Mouse (Mus musculus): ENCODE measurements at regions not wholly inside any gene's neighbourhood (a gene's known extent, or its start where the extent isn't known, plus 50 kb on each side); places are given as distances from the start of the nearest gene placed in this dataset.
A peak's percentile ranks its signal among the peaks of the same experiment; 100 is the strongest.

- Histone ChIP-seq H3K9ac (ENCODE audit: low read length) (no peak overlapping the region), H3K4me2 (ENCODE audit: low read length) (no peak overlapping the region), H3K27me3 (replicated peaks; ENCODE audit: control insufficient read depth, insufficient read depth, low read length) (no peaks in the 10 kb centered on the region), H3K36me3 (ENCODE audit: control insufficient read depth, insufficient read depth, low read length) (no peaks in the 10 kb centered on the region), H3K4me3 (ENCODE audit: low read depth, low read length) (no peak overlapping the region), H3K9me3 (ENCODE audit: control insufficient read depth, low read length) (no peaks in the 10 kb centered on the region), H3K4me1 (replicated peaks; ENCODE audit: control insufficient read depth, insufficient read depth, low read length) (no peaks in the 10 kb centered on the region), H3K27ac (ENCODE audit: low read depth) (no peak overlapping the region)
- no peak for ATAC-seq (replicated peaks; ENCODE audit: low FRiP score, low TSS enrichment, low read depth)
- DNase-seq (ENCODE audit: low spot score), result no peak
- WGBS, result 41% methylated on average over 2 of the region's 2 CpGs
These were observed 184.8 kb upstream of the Srrm4 start for GRCm38 (mm10) chr5:116776450-116776849.

- no peak overlapping the region for H3K27ac ChIP-seq (ENCODE audit: low read depth)
- peaks cover 4% of the 10 kb centered on the region; the same call in 1 of the 2 replicates for H3K9me3 ChIP-seq (ENCODE audit: control insufficient read depth, low read length)
- WGBS, result 69% methylated on average over 2 of the region's 2 CpGs
- DNase-seq (ENCODE audit: low spot score) (no peak), ATAC-seq (replicated peaks; ENCODE audit: low FRiP score, low TSS enrichment, low read depth) (no peak)
- H3K27me3 ChIP-seq (replicated peaks; ENCODE audit: control insufficient read depth, insufficient read depth, low read length), result no peaks in the 10 kb centered on the region
- H3K36me3 ChIP-seq (ENCODE audit: control insufficient read depth, insufficient read depth, low read length), result no peaks in the 10 kb centered on the region
- no peak overlapping the region for H3K4me3 ChIP-seq (ENCODE audit: low read depth, low read length)
- H3K4me2 ChIP-seq (ENCODE audit: low read length), result no peak overlapping the region
- H3K4me1 ChIP-seq (replicated peaks; ENCODE audit: control insufficient read depth, insufficient read depth, low read length), result no peaks in the 10 kb centered on the region
- H3K9ac ChIP-seq (ENCODE audit: low read length), result no peak overlapping the region
These were observed 174.6 kb upstream of the Srrm4 start for GRCm38 (mm10) chr5:116766261-116766660.

GRCm38 (mm10) chr5:116761323-116761722, 169.7 kb upstream of the Srrm4 start:
- Histone ChIP-seq H3K4me1 (replicated peaks; ENCODE audit: control insufficient read depth, insufficient read depth, low read length) (no peaks in the 10 kb centered on the region), H3K36me3 (ENCODE audit: control insufficient read depth, insufficient read depth, low read length) (no peaks in the 10 kb centered on the region), H3K4me2 (ENCODE audit: low read length) (no peak overlapping the region), H3K27me3 (replicated peaks; ENCODE audit: control insufficient read depth, insufficient read depth, low read length) (no peaks in the 10 kb centered on the region), H3K9me3 (ENCODE audit: control insufficient read depth, low read length) (peaks cover 4% of the 10 kb centered on the region; the same call in 1 of the 2 replicates), H3K4me3 (ENCODE audit: low read depth, low read length) (no peak overlapping the region), H3K9ac (ENCODE audit: low read length) (no peak overlapping the region), H3K27ac (ENCODE audit: low read depth) (no peak overlapping the region)
- 93% methylated on average over 6 of the region's 6 CpGs for WGBS
- ATAC-seq (replicated peaks; ENCODE audit: low FRiP score, low TSS enrichment, low read depth) (no peak), DNase-seq (ENCODE audit: low spot score) (no peak)

GRCm38 (mm10) chr5:116758687-116759086, 167.1 kb upstream of the Srrm4 start:
- no peak overlapping the region for H3K9ac ChIP-seq (ENCODE audit: low read length)
- no peak overlapping the region for H3K4me2 ChIP-seq (ENCODE audit: low read length)
- no peaks in the 10 kb centered on the region for H3K36me3 ChIP-seq (ENCODE audit: control insufficient read depth, insufficient read depth, low read length)
- no peaks in the 10 kb centered on the region for H3K9me3 ChIP-seq (ENCODE audit: control insufficient read depth, low read length)
- H3K4me3 ChIP-seq (ENCODE audit: low read depth, low read length), result no peak overlapping the region
- H3K27me3 ChIP-seq (replicated peaks; ENCODE audit: control insufficient read depth, insufficient read depth, low read length), result no peaks in the 10 kb centered on the region
- ATAC-seq (replicated peaks; ENCODE audit: low FRiP score, low TSS enrichment, low read depth), result no peak
- WGBS, result 61% methylated on average over 14 of the region's 14 CpGs
- DNase-seq (ENCODE audit: low spot score), result no peak
- no peak overlapping the region for H3K27ac ChIP-seq (ENCODE audit: low read depth)
- H3K4me1 ChIP-seq (replicated peaks; ENCODE audit: control insufficient read depth, insufficient read depth, low read length), result no peaks in the 10 kb centered on the region

- 88% methylated on average over 2 of the region's 2 CpGs for WGBS
- H3K9ac ChIP-seq (ENCODE audit: low read length), result no peak overlapping the region
- no peaks in the 10 kb centered on the region for H3K4me1 ChIP-seq (replicated peaks; ENCODE audit: control insufficient read depth, insufficient read depth, low read length)
- H3K9me3 ChIP-seq (ENCODE audit: control insufficient read depth, low read length), result no peaks in the 10 kb centered on the region
- ATAC-seq (replicated peaks; ENCODE audit: low FRiP score, low TSS enrichment, low read depth) (no peak), DNase-seq (ENCODE audit: low spot score) (no peak)
- no peaks in the 10 kb centered on the region for H3K36me3 ChIP-seq (ENCODE audit: control insufficient read depth, insufficient read depth, low read length)
- H3K4me3 ChIP-seq (ENCODE audit: low read depth, low read length), result no peak overlapping the region
- no peak overlapping the region for H3K27ac ChIP-seq (ENCODE audit: low read depth)
- no peak overlapping the region for H3K4me2 ChIP-seq (ENCODE audit: low read length)
- no peaks in the 10 kb centered on the region for H3K27me3 ChIP-seq (replicated peaks; ENCODE audit: control insufficient read depth, insufficient read depth, low read length)
These were observed 161.3 kb upstream of the Srrm4 start for GRCm38 (mm10) chr5:116752941-116753340.

GRCm38 (mm10) chr5:116752096-116752495, 160.5 kb upstream of the Srrm4 start:
- DNase-seq (ENCODE audit: low spot score) (no peak), ATAC-seq (replicated peaks; ENCODE audit: low FRiP score, low TSS enrichment, low read depth) (no peak)
- Histone ChIP-seq H3K36me3 (ENCODE audit: control insufficient read depth, insufficient read depth, low read length) (no peaks in the 10 kb centered on the region), H3K27me3 (replicated peaks; ENCODE audit: control insufficient read depth, insufficient read depth, low read length) (no peaks in the 10 kb centered on the region), H3K4me2 (ENCODE audit: low read length) (no peak overlapping the region), H3K4me1 (replicated peaks; ENCODE audit: control insufficient read depth, insufficient read depth, low read length) (no peaks in the 10 kb centered on the region), H3K27ac (ENCODE audit: low read depth) (no peak overlapping the region), H3K9ac (ENCODE audit: low read length) (no peak overlapping the region), H3K9me3 (ENCODE audit: control insufficient read depth, low read length) (no peaks in the 10 kb centered on the region), H3K4me3 (ENCODE audit: low read depth, low read length) (no peak overlapping the region)
- 70% methylated on average over 1 of the region's 1 CpGs for WGBS

- DNase-seq (ENCODE audit: low spot score) (no peak), ATAC-seq (replicated peaks; ENCODE audit: low FRiP score, low TSS enrichment, low read depth) (no peak)
- no peaks in the 10 kb centered on the region for H3K9me3 ChIP-seq (ENCODE audit: control insufficient read depth, low read length)
- H3K9ac ChIP-seq (ENCODE audit: low read length), result no peak overlapping the region
- H3K4me3 ChIP-seq (ENCODE audit: low read depth, low read length), result no peak overlapping the region
- no peaks in the 10 kb centered on the region for H3K27me3 ChIP-seq (replicated peaks; ENCODE audit: control insufficient read depth, insufficient read depth, low read length)
- no peak overlapping the region for H3K4me2 ChIP-seq (ENCODE audit: low read length)
- H3K27ac ChIP-seq (ENCODE audit: low read depth), result no peak overlapping the region
- no peaks in the 10 kb centered on the region for H3K36me3 ChIP-seq (ENCODE audit: control insufficient read depth, insufficient read depth, low read length)
- WGBS, result 87% methylated on average over 4 of the region's 4 CpGs
- H3K4me1 ChIP-seq (replicated peaks; ENCODE audit: control insufficient read depth, insufficient read depth, low read length), result peaks cover 5% of the 10 kb centered on the region; the same call in 1 of the 2 replicates
These were observed 154.2 kb upstream of the Srrm4 start for GRCm38 (mm10) chr5:116745776-116746175.

- Histone ChIP-seq H3K36me3 (ENCODE audit: control insufficient read depth, insufficient read depth, low read length) (no peaks in the 10 kb centered on the region), H3K9ac (ENCODE audit: low read length) (no peak overlapping the region), H3K4me3 (ENCODE audit: low read depth, low read length) (no peak overlapping the region), H3K27me3 (replicated peaks; ENCODE audit: control insufficient read depth, insufficient read depth, low read length) (no peaks in the 10 kb centered on the region), H3K4me2 (ENCODE audit: low read length) (no peak overlapping the region), H3K4me1 (replicated peaks; ENCODE audit: control insufficient read depth, insufficient read depth, low read length) (peaks cover 5% of the 10 kb centered on the region; the same call in 1 of the 2 replicates), H3K9me3 (ENCODE audit: control insufficient read depth, low read length) (no peaks in the 10 kb centered on the region), H3K27ac (ENCODE audit: low read depth) (no peak overlapping the region)
- ATAC-seq (replicated peaks; ENCODE audit: low FRiP score, low TSS enrichment, low read depth), result no peak
- DNase-seq (ENCODE audit: low spot score), result peak; percentile 54
- WGBS, result 13% methylated on average over 10 of the region's 10 CpGs
These were observed 152.8 kb upstream of the Srrm4 start for GRCm38 (mm10) chr5:116744389-116744788.

GRCm38 (mm10) chr5:116735622-116736021, 144.0 kb upstream of the Srrm4 start:
- Histone ChIP-seq H3K9me3 (ENCODE audit: control insufficient read depth, low read length) (peaks cover 2% of the 10 kb centered on the region; the same call in 1 of the 2 replicates), H3K4me2 (ENCODE audit: low read length) (no peak overlapping the region), H3K27me3 (replicated peaks; ENCODE audit: control insufficient read depth, insufficient read depth, low read length) (no peaks in the 10 kb centered on the region), H3K4me3 (ENCODE audit: low read depth, low read length) (no peak overlapping the region), H3K9ac (ENCODE audit: low read length) (no peak overlapping the region), H3K36me3 (ENCODE audit: control insufficient read depth, insufficient read depth, low read length) (no peaks in the 10 kb centered on the region), H3K4me1 (replicated peaks; ENCODE audit: control insufficient read depth, insufficient read depth, low read length) (no peaks in the 10 kb centered on the region), H3K27ac (ENCODE audit: low read depth) (no peak overlapping the region)
- ATAC-seq (replicated peaks; ENCODE audit: low FRiP score, low TSS enrichment, low read depth) (no peak), DNase-seq (ENCODE audit: low spot score) (no peak)
- 41% methylated on average over 4 of the region's 4 CpGs for WGBS

Measured in intestine, embryonic 14.5 days (tissue).